Mouse (Mus musculus) stomach, embryonic 14.5 days (tissue): ENCODE results near the gene Tor2a. TPM values are rescaled to one million over a fixed set of nuclear protein-coding genes. Genes with fewer than 3 reads are reported as not detected.
A peak's percentile ranks its signal among the peaks of the same experiment; 100 is the strongest.

ENCODE experiments used
- microRNA counts: library from miRNA; unstranded; fragments of <30 nt; microRNA quantifications from one replicate; lab custom pipeline; 2016
- microRNA-seq: library from miRNA; unstranded; fragments of <30 nt; microRNA quantifications from one replicate; pipeline ENCODE4, GENCODE M21; 2016
- polyA plus RNA-seq: library from polyadenylated mRNA; unstranded; fragments of >200 nt; fragmentation: Nextera tagmentation; extraction: Ambion mirVana; gene quantifications from 2 replicates; pipeline ENCODE4 v1.2.1, GENCODE M21; 2014

Gene Tor2a
- polyA plus RNA-seq, 1 experiment from 2014 or later, result 71.3 TPM

MicroRNAs within 50 kb of the gene (microRNA counts, 519-probe panel; counts per million panel counts)
- 1,467 counts per million, percentile 8 among the panel's probes with 10 or more counts for microRNA mmu-miR-2861 (lab: Ali Mortazavi, UCI)

Small RNA genes lying within 50 kb of the gene (microRNA-seq; reads per million reads assigned to microRNA genes)
- not detected for gene Mir2861
- not detected for gene Mir3960

Other genes with a start within 250 kb of the Tor2a start
- 10.6 and 14.0 TPM in 2 replicates for gene Fam102a, start 221.9 kb upstream of the Tor2a start, polyA plus RNA-seq
- 122 TPM in 2 replicates for gene Dpm2, start 186.4 kb upstream of the Tor2a start, polyA plus RNA-seq
- gene Pip5kl1, start 182.4 kb upstream of the Tor2a start, polyA plus RNA-seq, result 0.46 and 1.4 TPM in 2 replicates
- 0.22 TPM in 1 of 2 replicates, not detected in the other for gene 9430097D07Rik, start 181.6 kb upstream of the Tor2a start, polyA plus RNA-seq
- gene St6galnac4, start 170.1 kb upstream of the Tor2a start, polyA plus RNA-seq, result 17.0 and 18.1 TPM in 2 replicates
- gene St6galnac6, start 157.5 kb upstream of the Tor2a start, polyA plus RNA-seq, result 7.4 and 7.9 TPM in 2 replicates
- gene Ak1, start 135.5 kb upstream of the Tor2a start, polyA plus RNA-seq, result 16.7 and 17.1 TPM in 2 replicates
- gene Eng, start 110.6 kb upstream of the Tor2a start, polyA plus RNA-seq, result 49.1 and 54.5 TPM in 2 replicates
- gene Fpgs, start 53.1 kb upstream of the Tor2a start, polyA plus RNA-seq, result 25.9 and 27.1 TPM in 2 replicates
- 78.6 and 80.8 TPM in 2 replicates for gene Cdk9, start 44.2 kb upstream of the Tor2a start, polyA plus RNA-seq
- 28.2 and 28.4 TPM in 2 replicates for gene Sh2d3c, start 36.2 kb upstream of the Tor2a start, polyA plus RNA-seq
- gene 6330409D20Rik, start 16.2 kb upstream of the Tor2a start, polyA plus RNA-seq, result 0.67 and 0.77 TPM in 2 replicates
- 0.13 and 0.64 TPM in 2 replicates for gene Ttc16, start 18.4 kb downstream of the Tor2a start, polyA plus RNA-seq
- 4.3 and 5.6 TPM in 2 replicates for gene Ptrh1, start 18.6 kb downstream of the Tor2a start, polyA plus RNA-seq
- 0.21 and 0.75 TPM in 2 replicates for gene Cfap157, start 27.2 kb downstream of the Tor2a start, polyA plus RNA-seq
- gene Stxbp1, start 90.0 kb downstream of the Tor2a start, polyA plus RNA-seq, result 22.6 and 23.5 TPM in 2 replicates
- 31.9 and 34.7 TPM in 2 replicates for gene Fam129b, start 118.9 kb downstream of the Tor2a start, polyA plus RNA-seq
- 232 and 269 TPM in 2 replicates for gene Rpl12, start 204.3 kb downstream of the Tor2a start, polyA plus RNA-seq
- gene Lrsam1, start 204.4 kb downstream of the Tor2a start, polyA plus RNA-seq, result 7.8 and 8.8 TPM in 2 replicates
- 12.1 and 14.0 TPM in 2 replicates for gene Slc2a8, start 224.8 kb downstream of the Tor2a start, polyA plus RNA-seq